Mouse (Mus musculus) stomach, postnatal 0 days (tissue): ENCODE data around the gene Dmkn.

Experiments
- CTCF ChIP-seq: IDR thresholded peaks from 2 replicates; pipeline ENCODE4 v1.5.1; 2016; ENCODE audit warnings: antibody characterized with exemption, low read depth, mild to moderate bottlenecking, moderate library complexity
- EP300 ChIP-seq: optimal IDR thresholded peaks from 2 replicates; pipeline ENCODE3; 2016; ENCODE audit warnings: antibody characterized with exemption

DNA sequence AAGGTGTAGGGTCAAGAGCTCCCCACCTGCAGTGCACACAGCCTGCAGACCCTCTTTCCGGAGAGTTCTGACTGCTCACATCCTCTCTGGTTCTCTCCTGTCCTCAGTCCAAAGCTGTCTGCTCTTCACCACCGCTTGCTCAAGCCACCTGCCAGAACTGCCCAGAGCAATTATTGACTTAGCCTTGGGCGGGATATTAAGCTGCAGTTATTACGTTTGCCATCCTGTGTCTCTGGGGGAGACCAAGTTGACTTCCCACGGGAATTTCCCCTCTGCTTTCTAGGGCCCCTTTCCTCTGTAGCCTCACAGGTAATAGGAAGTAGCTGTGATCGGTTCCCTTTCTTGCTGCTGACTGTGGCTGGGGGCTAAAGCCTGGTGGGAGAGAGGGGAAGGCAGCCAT is 56.6 kb downstream of the Dmkn start:
- no peak for TF ChIP-seq CTCF
- TF ChIP-seq EP300 = no peak
